Mouse (Mus musculus): ENCODE measurements around the gene Nav2.

- TF ChIP-seq POLR2A (IDR thresholded peaks at IDR 0.05; ENCODE audit: extremely low read depth, insufficient read depth, low read length) (no peak), CTCF (IDR thresholded peaks at IDR 0.05; ENCODE audit: extremely low read depth, insufficient read depth, low read length) (no peak)
These were observed 343.9 kb downstream of the Nav2 start for GRCm38 (mm10) chr7:49252444-49252843.

All from cortical plate, adult 2 months (tissue).